Mouse (Mus musculus): Measurements from ENCODE around the gene Kif5c.

GRCm38 (mm10) chr2:49739046-49739445 lies 119.9 kb downstream of the Kif5c start:
- TF ChIP-seq CTCF (IDR thresholded peaks at IDR 0.05; ENCODE audit: low read depth, low read length) (no peak), POLR2A (IDR thresholded peaks at IDR 0.05; ENCODE audit: insufficient read depth, low read length) (no peak), EP300 (IDR thresholded peaks at IDR 0.05; ENCODE audit: insufficient read depth, low read depth, low read length) (no peak)

Data from ES-Bruce4 (cell line).